Mouse (Mus musculus) frontal cortex, postnatal 36 days (tissue): ENCODE measurements around the gene Acbd4.

Experiments used
- DNase-seq, 2 experiments: peaks; one replicate each; pipeline ENCODE4 v3.0.0; 2022; ENCODE audit warnings: low spot score in 2 of 2

The Acbd4 gene

GRCm38 (mm10) chr11:103093306-103093705 is 8.2 kb upstream of the Acbd4 start:
- DNase-seq: no peak

GRCm38 (mm10) chr11:103093862-103094833 is 7.3 kb upstream of the Acbd4 start:
- DNase-seq: no peak

- no peak for DNase-seq
Measured at GRCm38 (mm10) chr11:103095107-103095670, 6.3 kb upstream of the Acbd4 start.

GRCm38 (mm10) chr11:103095801-103096200 is 5.7 kb upstream of the Acbd4 start:
- no peak for DNase-seq

- no peak for DNase-seq
Measured at GRCm38 (mm10) chr11:103096979-103097894, 4.2 kb upstream of the Acbd4 start.

GRCm38 (mm10) chr11:103098531-103099190 is 2.8 kb upstream of the Acbd4 start:
- no peak for DNase-seq

GRCm38 (mm10) chr11:103099352-103099940 is 2.0 kb upstream of the Acbd4 start:
- no peak for DNase-seq

GRCm38 (mm10) chr11:103100361-103100760 is 1.1 kb upstream of the Acbd4 start:
- no peak for DNase-seq

GRCm38 (mm10) chr11:103101866-103102501 is 502 bp downstream of the Acbd4 start:
- peak; percentile 77 to 84 for DNase-seq

- DNase-seq: peak; percentile 97 to 98
Measured at GRCm38 (mm10) chr11:103102725-103103349, 1.4 kb downstream of the Acbd4 start.

- DNase-seq: no peak
Measured at GRCm38 (mm10) chr11:103103621-103104020, 2.1 kb downstream of the Acbd4 start.

- no peak for DNase-seq
Measured at GRCm38 (mm10) chr11:103104469-103104868, 3.0 kb downstream of the Acbd4 start.

GRCm38 (mm10) chr11:103105180-103105725 is 3.8 kb downstream of the Acbd4 start:
- no peak for DNase-seq

- DNase-seq: no peak
Measured at GRCm38 (mm10) chr11:103105810-103106209, 4.3 kb downstream of the Acbd4 start.

GRCm38 (mm10) chr11:103106386-103106785 is 4.9 kb downstream of the Acbd4 start:
- DNase-seq: no peak

GRCm38 (mm10) chr11:103111301-103111700 is 9.8 kb downstream of the Acbd4 start:
- DNase-seq: no peak

- DNase-seq: no peak
Measured at GRCm38 (mm10) chr11:103111881-103112551, 10.5 kb downstream of the Acbd4 start.

GRCm38 (mm10) chr11:103112552-103112912 is 11.1 kb downstream of the Acbd4 start:
- DNase-seq: no peak

GRCm38 (mm10) chr11:103113005-103113404 is 11.5 kb downstream of the Acbd4 start:
- no peak for DNase-seq
